Mouse (Mus musculus): ENCODE results near the gene Doc2g. TPM values are rescaled to one million over a fixed set of nuclear protein-coding genes. Genes with fewer than 3 reads are reported as not detected.
"Not testable (repeated sequence)": the region's sequence is repeated elsewhere in the genome, so short reads cannot be mapped to it uniquely, and the experiment has no call there.

Gene Doc2g
- total and polyA plus RNA-seq, 2 experiments from 2014 or later: 5.5 to 8.8 TPM

GRCm38 (mm10) chr19:4036327-4037045 lies 33.4 kb downstream of the Doc2g start:
- no peak overlapping the region for H3K9ac ChIP-seq (replicated peaks; ENCODE audit: low read length, poor library complexity, severe bottlenecking)
- peaks cover 4% of the 10 kb centered on the region; the same call in 1 of the 2 replicates for H3K4me1 ChIP-seq (ENCODE audit: insufficient read depth, low read length)
- WGBS: 68% methylated on average over 12 of the region's 12 CpGs
- TF ChIP-seq CTCF (IDR thresholded peaks at IDR 0.05): no peak
- H3K27me3 ChIP-seq (ENCODE audit: insufficient read depth, low read length): no peaks in the 10 kb centered on the region
- DNase-seq (ENCODE audit: low spot score): no peak
- H3K36me3 ChIP-seq (ENCODE audit: insufficient read depth, low read length): peaks cover 2% of the 10 kb centered on the region; the same call in 1 of the 2 replicates
- H3K4me3 ChIP-seq (ENCODE audit: low read depth, low read length): no peak overlapping the region
- H3K27ac ChIP-seq (ENCODE audit: low read depth, low read length): no peak overlapping the region
- H3K9me3 ChIP-seq (ENCODE audit: low read length): no peaks in the 10 kb centered on the region
- ATAC-seq (ENCODE audit: low FRiP score): peak; percentile 28; the same call in 1 of the 2 replicates
- 0 out of 2 replicates have a peak overlapping the region, but pooled peaks have one; percentile 15 for H3K4me2 ChIP-seq (ENCODE audit: low read depth, low read length, poor library complexity, severe bottlenecking)

GRCm38 (mm10) chr19:4037154-4037787 lies 34.2 kb downstream of the Doc2g start:
- peak; percentile 65 for ATAC-seq (ENCODE audit: low FRiP score)
- peak overlapping the region; percentile 55 for H3K9ac ChIP-seq (replicated peaks; ENCODE audit: low read length, poor library complexity, severe bottlenecking)
- H3K4me1 ChIP-seq (ENCODE audit: insufficient read depth, low read length); DNase-seq (ENCODE audit: low spot score); H3K9me3 ChIP-seq (ENCODE audit: low read length); H3K36me3 ChIP-seq (ENCODE audit: insufficient read depth, low read length); H3K27me3 ChIP-seq (ENCODE audit: insufficient read depth, low read length): not testable (repeated sequence)
- H3K27ac ChIP-seq (ENCODE audit: low read depth, low read length): peak overlapping the region; percentile 73
- 17% methylated on average over 7 of the region's 8 CpGs for whole genome bisulfite sequencing
- H3K4me2 ChIP-seq (ENCODE audit: low read depth, low read length, poor library complexity, severe bottlenecking): peak overlapping the region; percentile 75
- H3K4me3 ChIP-seq (ENCODE audit: low read depth, low read length): peak overlapping the region; percentile 50

GRCm38 (mm10) chr19:4037788-4038232 lies 34.7 kb downstream of the Doc2g start, which contains the start of gene Gstp1:
Gene Gstp1, minus strand, starts transcription at chr19:4037985.
- H3K36me3 ChIP-seq (ENCODE audit: insufficient read depth, low read length): peaks cover 2% of the 10 kb centered on the region; the same call in 1 of the 2 replicates
- peak; percentile 88 for ATAC-seq (ENCODE audit: low FRiP score)
- no peaks in the 10 kb centered on the region for H3K9me3 ChIP-seq (ENCODE audit: low read length)
- peak; percentile 89 for DNase-seq (ENCODE audit: low spot score)
- peaks cover 4% of the 10 kb centered on the region; the same call in 1 of the 2 replicates for H3K4me1 ChIP-seq (ENCODE audit: insufficient read depth, low read length)
- peak within 1 kb of the TSS; percentile 75 for H3K4me2 ChIP-seq (ENCODE audit: low read depth, low read length, poor library complexity, severe bottlenecking)
- TF ChIP-seq CTCF (IDR thresholded peaks at IDR 0.05): peak; percentile 50
- 0% methylated on average over 24 of the region's 26 CpGs for WGBS
- peak within 1 kb of the TSS; percentile 55 for H3K9ac ChIP-seq (replicated peaks; ENCODE audit: low read length, poor library complexity, severe bottlenecking)
- H3K27ac ChIP-seq (ENCODE audit: low read depth, low read length): peak within 1 kb of the TSS; percentile 73
- peak within 1 kb of the TSS; percentile 50 for H3K4me3 ChIP-seq (ENCODE audit: low read depth, low read length)
- no peaks in the 10 kb centered on the region for H3K27me3 ChIP-seq (ENCODE audit: insufficient read depth, low read length)

GRCm38 (mm10) chr19:4040941-4041340 lies 37.8 kb downstream of the Doc2g start:
- not testable (repeated sequence) for H3K4me2 ChIP-seq (ENCODE audit: low read depth, low read length, poor library complexity, severe bottlenecking); H3K27ac ChIP-seq (ENCODE audit: low read depth, low read length); H3K9me3 ChIP-seq (ENCODE audit: low read length); DNase-seq (ENCODE audit: low spot score); H3K9ac ChIP-seq (replicated peaks; ENCODE audit: low read length, poor library complexity, severe bottlenecking); H3K27me3 ChIP-seq (ENCODE audit: insufficient read depth, low read length); H3K4me1 ChIP-seq (ENCODE audit: insufficient read depth, low read length); H3K4me3 ChIP-seq (ENCODE audit: low read depth, low read length); H3K36me3 ChIP-seq (ENCODE audit: insufficient read depth, low read length); ATAC-seq (ENCODE audit: low FRiP score)
- WGBS: 78% methylated on average over 5 of the region's 5 CpGs

GRCm38 (mm10) chr19:4041500-4041899 lies 38.4 kb downstream of the Doc2g start:
- not testable (repeated sequence) for H3K4me3 ChIP-seq (ENCODE audit: low read depth, low read length); DNase-seq (ENCODE audit: low spot score); H3K4me2 ChIP-seq (ENCODE audit: low read depth, low read length, poor library complexity, severe bottlenecking); H3K27ac ChIP-seq (ENCODE audit: low read depth, low read length); H3K36me3 ChIP-seq (ENCODE audit: insufficient read depth, low read length); H3K9me3 ChIP-seq (ENCODE audit: low read length); H3K4me1 ChIP-seq (ENCODE audit: insufficient read depth, low read length); H3K9ac ChIP-seq (replicated peaks; ENCODE audit: low read length, poor library complexity, severe bottlenecking); ATAC-seq (ENCODE audit: low FRiP score); H3K27me3 ChIP-seq (ENCODE audit: insufficient read depth, low read length)
- 76% methylated on average over 3 of the region's 4 CpGs for WGBS

GRCm38 (mm10) chr19:4042124-4042523 lies 39.0 kb downstream of the Doc2g start:
- H3K9ac ChIP-seq (replicated peaks; ENCODE audit: low read length, poor library complexity, severe bottlenecking): no peak overlapping the region
- H3K27ac ChIP-seq (ENCODE audit: low read depth, low read length): no peak overlapping the region
- no peak overlapping the region for H3K4me2 ChIP-seq (ENCODE audit: low read depth, low read length, poor library complexity, severe bottlenecking)
- no peak for TF ChIP-seq CTCF (IDR thresholded peaks at IDR 0.05)
- DNase-seq (ENCODE audit: low spot score) (no peak), ATAC-seq (ENCODE audit: low FRiP score) (no peak)
- no peak overlapping the region for H3K4me3 ChIP-seq (ENCODE audit: low read depth, low read length)
- H3K36me3 ChIP-seq (ENCODE audit: insufficient read depth, low read length): no peaks in the 10 kb centered on the region
- no peaks in the 10 kb centered on the region for H3K9me3 ChIP-seq (ENCODE audit: low read length)
- H3K27me3 ChIP-seq (ENCODE audit: insufficient read depth, low read length): no peaks in the 10 kb centered on the region
- 75% methylated on average over 14 of the region's 14 CpGs for WGBS
- H3K4me1 ChIP-seq (ENCODE audit: insufficient read depth, low read length): 0 out of 2 replicates have a peak, but pooled peaks cover 4% of the 10 kb centered on the region

- H3K9ac ChIP-seq (replicated peaks; ENCODE audit: low read length, poor library complexity, severe bottlenecking); H3K4me1 ChIP-seq (ENCODE audit: insufficient read depth, low read length); H3K4me3 ChIP-seq (ENCODE audit: low read depth, low read length); H3K9me3 ChIP-seq (ENCODE audit: low read length); ATAC-seq (ENCODE audit: low FRiP score); H3K27ac ChIP-seq (ENCODE audit: low read depth, low read length); H3K4me2 ChIP-seq (ENCODE audit: low read depth, low read length, poor library complexity, severe bottlenecking); DNase-seq (ENCODE audit: low spot score); H3K36me3 ChIP-seq (ENCODE audit: insufficient read depth, low read length); H3K27me3 ChIP-seq (ENCODE audit: insufficient read depth, low read length): not testable (repeated sequence)
- WGBS: 89% methylated on average over 5 of the region's 5 CpGs
Observed at GRCm38 (mm10) chr19:4044109-4044508, 41.0 kb downstream of the Doc2g start.
